Mouse (Mus musculus): ENCODE data around the gene Kcnj13.

Gene Kcnj13

GRCm38 (mm10) chr1:87394594-87394993 lies at the start of gene Kcnj13:
Kcnj13 (minus strand) TSS chr1:87394729.
- DNase-seq = no peak

DNA sequence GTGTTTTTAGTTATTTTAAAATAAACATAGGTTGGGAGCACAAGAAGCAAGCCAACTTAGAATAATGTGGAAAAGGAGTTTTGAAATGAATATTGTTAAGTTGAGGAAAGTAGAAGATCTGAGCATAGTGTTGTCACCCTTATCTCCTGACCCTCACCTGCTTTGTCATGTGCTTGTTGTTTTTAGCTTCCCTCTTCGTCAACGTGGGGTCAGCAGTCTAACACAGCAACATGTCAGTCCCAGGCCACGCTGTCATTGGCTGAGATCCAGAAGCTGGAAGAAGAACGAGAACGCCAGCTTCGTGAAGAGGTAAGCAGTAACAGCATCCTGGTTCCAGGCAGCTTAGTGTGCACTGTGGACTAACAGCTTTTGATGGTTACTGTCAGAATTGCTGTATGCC lies 42.1 kb upstream of the Kcnj13 start:
- DNase-seq = no peak

GRCm38 (mm10) chr1:87435125-87435524 lies 40.6 kb upstream of the Kcnj13 start:
- DNase-seq = no peak

GRCm38 (mm10) chr1:87418733-87419132 lies 24.2 kb upstream of the Kcnj13 start:
- no peak for DNase-seq

DNA sequence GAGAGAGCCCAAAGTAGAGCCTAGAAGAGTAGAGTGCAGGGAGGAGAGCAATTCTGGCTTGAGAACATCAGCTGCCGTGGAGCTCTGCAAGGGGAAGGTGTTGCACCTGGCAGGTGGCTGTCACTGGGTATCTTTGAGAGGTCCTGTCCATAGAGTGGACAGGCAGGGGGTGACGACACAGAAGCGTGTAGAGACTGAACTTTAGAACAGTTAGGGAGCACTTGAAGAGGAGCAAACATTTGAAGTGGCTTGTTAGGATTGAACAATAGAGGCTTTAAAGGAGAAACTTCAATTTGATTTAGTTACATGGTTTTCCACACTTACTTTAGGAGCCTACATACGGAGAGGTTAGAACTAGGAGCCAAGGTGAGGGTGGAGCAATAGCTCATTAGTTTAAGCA lies 14.9 kb upstream of the Kcnj13 start:
- DNase-seq = no peak

- no peak for DNase-seq
Measured at GRCm38 (mm10) chr1:87406012-87406411, 11.5 kb upstream of the Kcnj13 start.

DNA sequence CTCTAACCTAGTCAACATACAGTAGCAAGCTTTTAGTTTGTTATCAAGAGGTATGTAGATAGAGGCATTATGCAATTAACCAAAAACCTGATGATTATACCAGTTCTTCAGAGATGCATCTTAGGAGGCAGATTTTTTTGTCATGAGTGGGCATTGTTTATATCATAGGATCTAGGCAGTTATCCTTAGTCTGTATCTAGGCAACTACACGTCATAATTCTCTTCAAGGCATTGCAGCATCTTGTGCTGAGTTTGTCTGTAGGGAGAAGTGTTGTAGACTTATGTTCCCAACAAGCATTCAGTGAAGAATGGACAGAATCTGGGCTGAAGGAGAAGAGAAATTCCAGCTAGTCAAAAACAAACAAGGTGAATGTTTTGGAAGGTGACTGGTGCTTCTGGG lies 10.2 kb upstream of the Kcnj13 start:
- no peak for DNase-seq

DNA sequence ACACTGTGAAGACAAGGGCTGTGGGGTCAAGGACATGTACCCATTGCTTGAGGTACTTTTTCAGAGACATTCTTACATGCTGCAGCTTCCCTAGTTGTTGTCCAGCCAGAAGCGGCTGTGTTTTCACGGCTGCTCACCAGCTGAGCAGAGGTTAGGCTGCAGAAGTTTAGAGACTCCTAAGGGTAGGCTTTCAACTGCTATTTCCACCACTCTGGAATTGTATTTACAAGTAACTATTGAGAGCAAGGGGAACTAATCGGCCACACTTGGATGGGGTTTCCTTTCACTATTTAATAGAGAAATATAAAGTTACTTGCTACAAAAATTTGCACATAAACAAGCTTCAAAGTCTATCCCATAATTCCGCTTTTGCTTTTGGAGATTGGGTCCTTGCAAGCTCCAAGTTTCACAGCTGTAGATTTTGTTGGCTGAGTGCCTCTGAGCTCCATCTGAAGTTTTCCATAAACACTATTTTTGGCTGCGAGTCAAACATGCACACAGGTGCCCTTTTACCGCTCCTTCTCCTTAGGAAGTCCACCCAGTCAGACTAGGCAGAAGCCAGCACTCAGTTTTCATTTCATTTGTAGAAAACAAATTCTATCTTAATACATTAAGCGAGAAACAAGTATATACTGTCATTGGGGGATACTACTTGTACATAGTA lies 2.5 kb upstream of the Kcnj13 start:
- no peak for DNase-seq

GRCm38 (mm10) chr1:87393444-87394195 lies 909 bp downstream of the Kcnj13 start:
- no peak for DNase-seq

GRCm38 (mm10) chr1:87386436-87387092 lies 8.0 kb downstream of the Kcnj13 start:
- no peak for DNase-seq

- DNase-seq = no peak
Measured at GRCm38 (mm10) chr1:87381152-87381551, 13.4 kb downstream of the Kcnj13 start.

GRCm38 (mm10) chr1:87379919-87380318 lies 14.6 kb downstream of the Kcnj13 start:
- no peak for DNase-seq

GRCm38 (mm10) chr1:87378024-87378560 lies 16.4 kb downstream of the Kcnj13 start:
- DNase-seq = no peak

DNA sequence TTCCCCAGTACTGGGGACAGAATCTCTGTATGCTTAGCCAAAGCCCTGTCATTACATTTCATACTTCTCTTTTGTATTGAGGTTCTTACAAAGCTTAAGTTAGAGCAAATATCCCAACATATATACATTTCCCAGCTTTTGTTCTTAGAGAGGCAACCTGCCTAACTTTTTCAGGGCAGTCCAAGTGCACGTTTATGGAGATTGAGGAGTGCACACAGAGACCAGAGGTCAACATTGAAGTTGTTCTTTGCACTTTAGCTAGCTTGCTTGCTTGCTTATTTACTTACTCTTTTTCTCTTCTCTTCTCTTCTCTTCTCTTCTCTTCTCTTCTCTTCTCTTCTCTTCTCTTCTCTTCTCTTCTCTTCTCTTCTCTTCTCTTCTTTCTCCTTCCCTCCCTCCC lies 34.3 kb downstream of the Kcnj13 start:
- no peak for DNase-seq

DNA sequence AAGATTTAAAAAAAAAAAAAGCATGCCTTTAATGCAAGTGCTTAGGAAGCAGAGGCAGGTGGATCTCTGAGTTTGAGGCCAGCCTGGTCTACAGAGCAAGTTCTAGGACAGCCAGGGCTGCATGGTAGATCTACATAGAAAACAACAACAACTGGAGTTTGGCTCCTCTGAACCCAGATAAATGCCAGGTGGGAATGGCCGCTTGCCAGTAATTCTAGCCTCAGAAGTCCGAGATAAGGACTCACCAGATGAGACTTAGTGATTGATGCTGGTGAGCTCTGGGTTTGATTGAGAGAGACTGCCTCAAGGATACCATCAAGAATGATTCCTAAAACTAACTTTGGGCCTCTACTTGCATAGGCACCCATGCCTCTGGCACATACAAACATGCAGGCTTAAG lies 44.0 kb downstream of the Kcnj13 start:
- DNase-seq = no peak

All from thymus, adult 18-20 months (tissue).